Mouse (Mus musculus) kidney, adult 2 months (tissue): ENCODE data around the gene Nkain1. TPM values are rescaled to one million over a fixed set of nuclear protein-coding genes. Genes with fewer than 3 reads are reported as not detected.

Source experiments
- DNase-seq: peaks from one replicate; pipeline ENCODE4 v3.0.0; 2021
- H3K27ac ChIP-seq: fragments of 200-500 bp; 2 replicates; pipeline ENCODE4 v1.5.1; 2012; ENCODE audit warnings: low read depth, low read length, control low read depth, inconsistent platforms; ENCODE audit not compliant: insufficient read depth
- H3K27me3 ChIP-seq: fragments of 200-500 bp; replicated peaks from 2 replicates; pipeline ENCODE4 v1.6.1; 2012; ENCODE audit warnings: mild to moderate bottlenecking, moderate library complexity, low read length, inconsistent platforms; ENCODE audit not compliant: control insufficient read depth, insufficient read depth
- H3K36me3 ChIP-seq: fragments of 200-500 bp; 2 replicates; pipeline ENCODE4 v1.6.1; 2012; ENCODE audit warnings: mild to moderate bottlenecking, moderate library complexity, low read length, inconsistent platforms; ENCODE audit not compliant: control insufficient read depth, insufficient read depth
- H3K4me1 ChIP-seq: fragments of 200-500 bp; 2 replicates; pipeline ENCODE4 v1.6.1; 2011; ENCODE audit warnings: low read length; ENCODE audit not compliant: control insufficient read depth, insufficient read depth
- H3K4me3 ChIP-seq: fragments of 200-500 bp; 2 replicates; pipeline ENCODE4 v1.5.1; 2011; ENCODE audit warnings: mild to moderate bottlenecking, low read depth, low read length, control low read depth; ENCODE audit not compliant: insufficient read depth
- CTCF ChIP-seq: fragments of 200-500 bp; conservative IDR thresholded peaks from 2 replicates; pipeline ENCODE4 v1.5.1; 2011; ENCODE audit warnings: low read depth, mild to moderate bottlenecking, control low read depth, low read length, moderate library complexity, mixed read lengths; ENCODE audit not compliant: insufficient read depth, insufficient read length
- POLR2A ChIP-seq: fragments of 200-500 bp; IDR thresholded peaks from one replicate; pipeline ENCODE4 v1.6.1; 2011; ENCODE audit warnings: low read depth, low read length, control low read depth
- WGBS: fragments of 180-500 bp; shearing (Covaris S2); methylation state at CpG from one replicate; pipeline ENCODE4 v1.1.7; 2018; 5-methylcytosine and 5-hydroxymethylcytosine counted together
- polyA plus RNA-seq: library from polyadenylated mRNA; depleted of rRNA; stranded (reverse); fragments of >200 nt; gene quantifications from 2 replicates; pipeline ENCODE4 v1.2.3, GENCODE M21; 2012

The Nkain1 gene
- polyA plus RNA-seq, 1 experiment: 25.7 TPM

- TF ChIP-seq CTCF: no peak
- no peak for TF ChIP-seq POLR2A
- no peaks in the 10 kb centered on the region for H3K27me3 ChIP-seq
- H3K4me1 ChIP-seq: peaks cover 6% of the 10 kb centered on the region; the same call in 1 of the 2 replicates
- H3K36me3 ChIP-seq: no peaks in the 10 kb centered on the region
- WGBS: under 1% methylated on average over 73 of the region's 76 CpGs
- no peak overlapping the region for H3K27ac ChIP-seq
- no peak for DNase-seq
- peak overlapping the region; percentile 33 for H3K4me3 ChIP-seq
Observed at GRCm38 (mm10) chr4:130573351-130574047, 474 bp downstream of the Nkain1 start.

GRCm38 (mm10) chr4:130573012-130573350 is 992 bp downstream of the Nkain1 start:
- TF ChIP-seq CTCF: no peak
- no peak for TF ChIP-seq POLR2A
- 16% methylated on average over 6 of the region's 6 CpGs for WGBS
- peak overlapping the region; percentile 33; the same call in 1 of the 2 replicates for H3K4me3 ChIP-seq
- no peak overlapping the region for H3K27ac ChIP-seq
- no peaks in the 10 kb centered on the region for H3K36me3 ChIP-seq
- H3K27me3 ChIP-seq: no peaks in the 10 kb centered on the region
- peaks cover 6% of the 10 kb centered on the region; the same call in 1 of the 2 replicates for H3K4me1 ChIP-seq
- DNase-seq: no peak

- 51% methylated on average over 10 of the region's 10 CpGs for WGBS
Observed at GRCm38 (mm10) chr4:130572545-130572944, 1.4 kb downstream of the Nkain1 start.

GRCm38 (mm10) chr4:130570941-130571720 is 2.8 kb downstream of the Nkain1 start:
- WGBS: 50% methylated on average over 10 of the region's 10 CpGs
- no peak overlapping the region for H3K27ac ChIP-seq
- peak; percentile 67 for DNase-seq

More at GRCm38 (mm10) chr4:130572545-130572944, 1.4 kb downstream of the Nkain1 start:
- DNase-seq: no peak
- no peaks in the 10 kb centered on the region for H3K36me3 ChIP-seq
- H3K4me1 ChIP-seq: peaks cover 6% of the 10 kb centered on the region; the same call in 1 of the 2 replicates
- H3K4me3 ChIP-seq: no peak overlapping the region
- no peak for TF ChIP-seq CTCF
- TF ChIP-seq POLR2A: no peak
- H3K27me3 ChIP-seq: no peaks in the 10 kb centered on the region
- H3K27ac ChIP-seq: no peak overlapping the region

GRCm38 (mm10) chr4:130568043-130568978 is 5.7 kb downstream of the Nkain1 start:
- DNase-seq: no peak

More at GRCm38 (mm10) chr4:130570941-130571720, 2.8 kb downstream of the Nkain1 start:
- no peaks in the 10 kb centered on the region for H3K27me3 ChIP-seq
- H3K36me3 ChIP-seq: no peaks in the 10 kb centered on the region
- no peak overlapping the region for H3K4me3 ChIP-seq
- TF ChIP-seq POLR2A (no peak), CTCF (no peak)
- peaks cover 6% of the 10 kb centered on the region; the same call in 1 of the 2 replicates for H3K4me1 ChIP-seq

GRCm38 (mm10) chr4:130563820-130564219 is 10.2 kb downstream of the Nkain1 start:
- TF ChIP-seq CTCF (no peak), POLR2A (no peak)
- Histone ChIP-seq H3K27ac (no peak overlapping the region), H3K4me3 (no peak overlapping the region), H3K4me1 (no peaks in the 10 kb centered on the region), H3K27me3 (no peaks in the 10 kb centered on the region), H3K36me3 (no peaks in the 10 kb centered on the region)
- 58% methylated on average over 8 of the region's 8 CpGs for WGBS
- no peak for DNase-seq

More at GRCm38 (mm10) chr4:130568043-130568978, 5.7 kb downstream of the Nkain1 start:
- H3K27me3 ChIP-seq: no peaks in the 10 kb centered on the region
- no peaks in the 10 kb centered on the region for H3K36me3 ChIP-seq
- TF ChIP-seq POLR2A: no peak
- TF ChIP-seq CTCF: no peak
- WGBS: 60% methylated on average over 23 of the region's 23 CpGs
- H3K4me3 ChIP-seq: no peak overlapping the region
- peaks cover 6% of the 10 kb centered on the region; the same call in 1 of the 2 replicates for H3K4me1 ChIP-seq
- H3K27ac ChIP-seq: no peak overlapping the region
